Mouse (Mus musculus) urinary bladder, adult 18-20 months (tissue): ENCODE results near the gene Mgam.
"Not testable (repeated sequence)": the region's sequence is repeated elsewhere in the genome, so short reads cannot be mapped to it uniquely, and the experiment has no call there.

Experiments
- DNase-seq, 2 experiments: peaks; one replicate each; pipeline ENCODE4 v3.0.0; 2022; ENCODE audit warnings: low spot score in 2 of 2, mixed read lengths in 2 of 2

Gene Mgam

GRCm38 (mm10) chr6:40728506-40728905, 99.9 kb downstream of the Mgam start:
- DNase-seq = not testable (repeated sequence)

- DNase-seq = no peak
Measured at GRCm38 (mm10) chr6:40739545-40739944, 110.9 kb downstream of the Mgam start.

- DNase-seq = not testable (repeated sequence)
Measured at GRCm38 (mm10) chr6:40749030-40749429, 120.4 kb downstream of the Mgam start.

GRCm38 (mm10) chr6:40755948-40756347, 127.3 kb downstream of the Mgam start:
- no peak for DNase-seq

GRCm38 (mm10) chr6:40757346-40757745, 128.7 kb downstream of the Mgam start:
- DNase-seq = not testable (repeated sequence)

GRCm38 (mm10) chr6:40774656-40775055, 146.0 kb downstream of the Mgam start:
- DNase-seq = no peak

GRCm38 (mm10) chr6:40778458-40778857, 149.8 kb downstream of the Mgam start:
- no peak for DNase-seq

GRCm38 (mm10) chr6:40783637-40784036, 155.0 kb downstream of the Mgam start:
- no peak for DNase-seq

GRCm38 (mm10) chr6:40784378-40784777, 155.7 kb downstream of the Mgam start:
- DNase-seq = no peak

GRCm38 (mm10) chr6:40795077-40795812, 166.6 kb downstream of the Mgam start:
- DNase-seq = no peak

- DNase-seq = no peak
Measured at GRCm38 (mm10) chr6:40818237-40818902, 189.7 kb downstream of the Mgam start.
